Mouse (Mus musculus) bone marrow macrophage, adult 2 months (primary cell): ENCODE measurements around the gene Adamts17.

Source experiments
- CTCF ChIP-seq: IDR thresholded peaks from 2 replicates; pipeline ENCODE4 v1.5.1; 2012; ENCODE audit warnings: low read depth, mild to moderate bottlenecking, low read length, moderate library complexity
- POLR2A ChIP-seq: IDR thresholded peaks from 2 replicates; pipeline ENCODE4 v1.6.1; 2012; ENCODE audit warnings: mild to moderate bottlenecking, low read depth, low read length, borderline replicate concordance

DNA sequence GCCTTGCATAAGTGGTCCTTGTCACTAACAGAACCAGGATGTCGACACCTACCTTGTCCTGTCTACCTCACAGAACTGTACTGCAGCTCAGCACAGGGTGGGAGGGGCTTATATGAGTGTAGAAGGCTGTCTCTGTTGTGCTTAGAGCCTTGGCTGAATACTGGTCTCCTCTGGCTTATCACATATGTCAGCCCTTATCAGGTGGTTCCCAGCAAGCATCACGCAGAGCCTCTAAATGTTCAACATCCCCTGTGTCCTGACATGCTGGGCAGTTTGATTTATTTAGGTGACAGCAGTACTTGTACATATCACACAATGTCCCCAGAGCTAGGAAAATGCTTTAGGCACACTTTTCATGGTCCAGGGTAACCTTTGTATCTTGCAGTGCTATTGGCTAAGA, 191.7 kb downstream of the Adamts17 start:
- no peak for TF ChIP-seq CTCF
- no peak for TF ChIP-seq POLR2A
